Mouse (Mus musculus) midbrain, embryonic 15.5 days (tissue): ENCODE results near the gene Arid1b. TPM values are rescaled to one million over a fixed set of nuclear protein-coding genes. Genes with fewer than 3 reads are reported as not detected.

Experiments
- ATAC-seq: fragments of 200-750 bp; cut with Nextera tagmentation; replicated peaks from 2 replicates; pipeline ENCODE4 v1.8.0; 2017; ENCODE audit warnings: moderate TSS enrichment
- H3K27ac ChIP-seq: fragments of 300-500 bp; sonication (generic); 2 replicates; pipeline ENCODE4 v1.5.1; 2015; ENCODE audit warnings: mild to moderate bottlenecking, inconsistent platforms
- H3K27me3 ChIP-seq: fragments of 300-500 bp; sonication (generic); replicated peaks from 2 replicates; pipeline ENCODE4 v1.6.1; 2015; ENCODE audit warnings: inconsistent platforms
- H3K36me3 ChIP-seq: fragments of 300-500 bp; sonication (generic); replicated peaks from 2 replicates; pipeline ENCODE4 v1.6.1; 2015; ENCODE audit warnings: inconsistent platforms
- H3K4me1 ChIP-seq: fragments of 300-500 bp; sonication (generic); 2 replicates; pipeline ENCODE4 v1.6.1; 2015; ENCODE audit warnings: inconsistent platforms
- H3K4me2 ChIP-seq: fragments of 300-500 bp; sonication (generic); 2 replicates; pipeline ENCODE4 v1.6.1; 2015; ENCODE audit warnings: inconsistent platforms, mild to moderate bottlenecking, moderate library complexity
- H3K4me3 ChIP-seq: fragments of 300-500 bp; sonication (generic); 2 replicates; pipeline ENCODE4 v1.5.1; 2015; ENCODE audit warnings: mild to moderate bottlenecking, inconsistent platforms
- H3K9ac ChIP-seq: fragments of 300-500 bp; sonication (generic); 2 replicates; pipeline ENCODE4 v1.6.1; 2015; ENCODE audit warnings: mild to moderate bottlenecking, inconsistent platforms
- H3K9me3 ChIP-seq: fragments of 300-500 bp; sonication (generic); 2 replicates; pipeline ENCODE4 v1.6.1; 2016; ENCODE audit warnings: inconsistent platforms
- WGBS: fragments of 180-500 bp; shearing (Covaris S2); methylation state at CpG from one replicate; pipeline ENCODE4 v1.1.7; 2015; ENCODE audit warnings: mixed read lengths; 5-methylcytosine and 5-hydroxymethylcytosine counted together
- polyA plus RNA-seq: library from polyadenylated mRNA; unstranded; fragments of >200 nt; fragmentation: Nextera tagmentation; extraction: Ambion mirVana; gene quantifications from 2 replicates; pipeline ENCODE4 v1.2.1, GENCODE M21; 2015

Arid1b gene
- polyA plus RNA-seq, 1 experiment from 2014 or later, result 16.5 TPM

DNA sequence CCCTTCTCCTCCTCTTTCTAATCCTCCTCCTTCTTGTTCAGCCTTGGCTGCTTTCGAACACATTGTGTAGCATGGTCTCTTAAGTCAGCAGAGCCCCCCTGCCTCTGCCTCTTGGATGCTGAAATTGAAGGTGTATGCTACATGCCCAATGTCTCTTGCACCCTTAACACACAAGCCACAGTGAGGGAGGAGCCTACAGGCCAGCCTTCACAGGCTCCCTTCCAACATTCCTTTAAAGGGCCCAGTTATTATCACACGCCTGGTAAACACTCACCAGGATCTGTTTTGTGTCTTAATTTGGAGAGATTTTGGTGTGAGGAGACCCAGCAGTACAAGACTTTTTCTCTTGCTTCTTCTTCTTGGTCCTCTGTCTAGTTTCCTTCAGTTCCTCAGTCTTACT lies 122.9 kb downstream of the Arid1b start:
- no peaks in the 10 kb centered on the region for H3K36me3 ChIP-seq
- H3K4me1 ChIP-seq, result peaks cover 29% of the 10 kb centered on the region
- H3K27ac ChIP-seq, result no peak overlapping the region
- no peak overlapping the region for H3K9ac ChIP-seq
- WGBS, result 57% methylated on average over 2 of the region's 2 CpGs
- H3K4me3 ChIP-seq, result no peak overlapping the region
- no peak overlapping the region for H3K4me2 ChIP-seq
- no peaks in the 10 kb centered on the region for H3K9me3 ChIP-seq
- H3K27me3 ChIP-seq, result no peaks in the 10 kb centered on the region
- no peak for ATAC-seq

GRCm38 (mm10) chr17:5118171-5118570 lies 124.0 kb downstream of the Arid1b start:
- 95% methylated on average over 4 of the region's 4 CpGs for WGBS
- H3K9me3 ChIP-seq, result no peaks in the 10 kb centered on the region
- ATAC-seq, result no peak

DNA sequence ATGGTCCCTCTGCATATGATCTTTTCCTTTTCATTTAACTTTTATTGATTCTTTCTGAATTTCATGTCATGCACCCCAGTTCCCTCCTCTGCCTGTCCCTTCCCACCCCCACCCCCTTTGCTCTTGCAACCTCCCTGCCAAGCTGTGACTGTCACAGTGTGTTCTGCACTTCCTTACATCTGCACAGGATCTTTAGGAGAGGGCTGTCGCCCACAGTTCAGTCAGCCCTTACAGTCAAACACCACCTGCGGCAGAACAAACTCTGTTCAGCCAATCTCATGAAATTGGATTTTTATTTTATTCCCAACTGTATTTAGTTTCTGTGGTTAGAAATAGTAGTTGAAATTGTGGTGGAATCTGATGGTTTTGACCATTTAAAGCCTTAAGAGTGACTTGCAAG lies 130.5 kb downstream of the Arid1b start:
- ATAC-seq, result no peak
- H3K4me3 ChIP-seq, result no peak overlapping the region
- 57% methylated on average over 2 of the region's 2 CpGs for WGBS
- no peak overlapping the region for H3K4me2 ChIP-seq
- H3K9ac ChIP-seq, result no peak overlapping the region
- no peaks in the 10 kb centered on the region for H3K9me3 ChIP-seq
- no peak overlapping the region for H3K27ac ChIP-seq
- no peaks in the 10 kb centered on the region for H3K27me3 ChIP-seq
- H3K4me1 ChIP-seq, result peaks cover 43% of the 10 kb centered on the region
- H3K36me3 ChIP-seq, result no peaks in the 10 kb centered on the region

More at GRCm38 (mm10) chr17:5118171-5118570, 124.0 kb downstream of the Arid1b start:
- Histone ChIP-seq H3K27me3 (no peaks in the 10 kb centered on the region), H3K36me3 (no peaks in the 10 kb centered on the region), H3K9ac (no peak overlapping the region), H3K27ac (no peak overlapping the region), H3K4me2 (no peak overlapping the region), H3K4me3 (no peak overlapping the region), H3K4me1 (peaks cover 32% of the 10 kb centered on the region)

DNA sequence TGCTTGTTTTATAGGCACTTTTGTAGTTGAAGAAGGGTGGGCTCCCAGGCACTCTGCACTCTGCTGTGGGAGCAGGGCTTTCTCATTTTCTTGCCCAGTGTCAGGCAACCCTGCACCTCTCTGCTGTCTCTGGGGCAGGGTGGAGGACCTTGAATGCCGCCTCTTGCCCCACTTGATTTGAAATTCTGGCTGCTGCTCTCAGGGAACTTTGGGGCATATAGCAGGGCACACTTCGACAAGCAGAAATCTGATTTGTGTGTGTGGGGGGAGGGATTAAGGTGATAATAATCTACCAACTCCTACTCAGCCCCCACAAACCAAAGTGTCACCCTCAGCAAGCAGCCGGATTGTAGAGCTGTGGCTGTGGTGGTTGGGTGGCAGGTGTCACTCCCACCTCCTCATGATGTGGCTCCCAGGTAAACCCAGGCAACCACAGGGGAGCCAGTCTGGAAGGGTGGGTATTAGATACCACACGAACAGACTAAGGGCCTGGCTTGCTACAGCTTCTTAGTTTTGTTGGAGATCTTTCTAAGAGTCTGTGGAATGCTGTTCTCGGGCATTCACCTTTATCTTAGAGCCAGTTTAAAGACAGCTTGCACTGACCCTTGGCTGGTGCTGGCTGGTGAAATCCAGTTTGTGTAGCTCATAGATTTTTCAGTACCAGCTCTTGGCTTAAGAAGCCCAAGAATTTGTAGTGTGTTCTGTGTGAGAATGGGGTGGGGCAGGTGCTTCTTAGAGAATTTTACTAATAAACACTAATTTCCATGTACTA lies 131.1 kb downstream of the Arid1b start:
- no peak overlapping the region for H3K4me3 ChIP-seq
- 69% methylated on average over 5 of the region's 5 CpGs for WGBS
- no peaks in the 10 kb centered on the region for H3K27me3 ChIP-seq
- H3K9me3 ChIP-seq, result no peaks in the 10 kb centered on the region
- H3K4me2 ChIP-seq, result no peak overlapping the region
- no peak overlapping the region for H3K27ac ChIP-seq
- no peaks in the 10 kb centered on the region for H3K36me3 ChIP-seq
- H3K9ac ChIP-seq, result no peak overlapping the region
- ATAC-seq, result no peak
- H3K4me1 ChIP-seq, result peaks cover 38% of the 10 kb centered on the region

- Histone ChIP-seq H3K36me3 (no peaks in the 10 kb centered on the region), H3K4me3 (no peak overlapping the region), H3K4me1 (peaks cover 30% of the 10 kb centered on the region), H3K4me2 (no peak overlapping the region), H3K27ac (no peak overlapping the region), H3K9ac (no peak overlapping the region), H3K9me3 (no peaks in the 10 kb centered on the region), H3K27me3 (no peaks in the 10 kb centered on the region)
- no peak for ATAC-seq
- WGBS, result 84% methylated on average over 5 of the region's 5 CpGs
Measured at GRCm38 (mm10) chr17:5125856-5126806, 132.0 kb downstream of the Arid1b start.

DNA sequence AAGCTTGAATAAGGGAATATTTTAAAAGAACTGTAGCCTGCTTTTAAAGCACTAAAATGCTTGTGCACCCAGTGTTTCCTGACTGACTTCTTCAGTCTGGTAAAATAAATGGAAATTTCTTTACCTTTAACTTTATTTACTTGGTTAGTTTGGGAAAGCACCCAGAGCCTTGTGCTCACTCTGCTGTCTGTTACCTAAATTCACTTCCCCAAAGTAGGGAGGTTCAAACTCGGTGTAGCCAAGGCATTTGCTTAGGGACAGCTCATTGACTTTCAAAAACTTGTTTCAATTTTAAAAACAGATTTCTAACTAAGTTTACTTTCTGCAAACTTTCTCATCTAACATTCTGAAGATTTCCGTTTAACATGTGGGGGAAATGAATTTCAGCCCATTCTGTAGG lies 135.5 kb downstream of the Arid1b start:
- 85% methylated on average over 2 of the region's 2 CpGs for WGBS
- Histone ChIP-seq H3K4me3 (no peak overlapping the region), H3K4me2 (no peak overlapping the region), H3K27me3 (no peaks in the 10 kb centered on the region), H3K36me3 (no peaks in the 10 kb centered on the region), H3K4me1 (peaks cover 22% of the 10 kb centered on the region), H3K9me3 (no peaks in the 10 kb centered on the region), H3K9ac (no peak overlapping the region), H3K27ac (no peak overlapping the region)
- ATAC-seq, result no peak

GRCm38 (mm10) chr17:5130116-5130515 lies 136.0 kb downstream of the Arid1b start:
- WGBS, result 91% methylated on average over 4 of the region's 4 CpGs
- Histone ChIP-seq H3K4me2 (no peak overlapping the region), H3K36me3 (no peaks in the 10 kb centered on the region)

GRCm38 (mm10) chr17:5131706-5132105 lies 137.6 kb downstream of the Arid1b start:
- Histone ChIP-seq H3K9ac (no peak overlapping the region), H3K27ac (no peak overlapping the region), H3K9me3 (no peaks in the 10 kb centered on the region), H3K27me3 (no peaks in the 10 kb centered on the region), H3K4me3 (no peak overlapping the region), H3K4me2 (no peak overlapping the region), H3K4me1 (peaks cover 13% of the 10 kb centered on the region; the same call in 1 of the 2 replicates), H3K36me3 (no peaks in the 10 kb centered on the region)
- ATAC-seq, result no peak
- 95% methylated on average over 6 of the region's 6 CpGs for WGBS

More at GRCm38 (mm10) chr17:5130116-5130515, 136.0 kb downstream of the Arid1b start:
- no peaks in the 10 kb centered on the region for H3K9me3 ChIP-seq
- H3K27ac ChIP-seq, result no peak overlapping the region
- no peak overlapping the region for H3K9ac ChIP-seq
- no peak overlapping the region for H3K4me3 ChIP-seq
- no peak for ATAC-seq
- H3K27me3 ChIP-seq, result no peaks in the 10 kb centered on the region
- H3K4me1 ChIP-seq, result peaks cover 18% of the 10 kb centered on the region

DNA sequence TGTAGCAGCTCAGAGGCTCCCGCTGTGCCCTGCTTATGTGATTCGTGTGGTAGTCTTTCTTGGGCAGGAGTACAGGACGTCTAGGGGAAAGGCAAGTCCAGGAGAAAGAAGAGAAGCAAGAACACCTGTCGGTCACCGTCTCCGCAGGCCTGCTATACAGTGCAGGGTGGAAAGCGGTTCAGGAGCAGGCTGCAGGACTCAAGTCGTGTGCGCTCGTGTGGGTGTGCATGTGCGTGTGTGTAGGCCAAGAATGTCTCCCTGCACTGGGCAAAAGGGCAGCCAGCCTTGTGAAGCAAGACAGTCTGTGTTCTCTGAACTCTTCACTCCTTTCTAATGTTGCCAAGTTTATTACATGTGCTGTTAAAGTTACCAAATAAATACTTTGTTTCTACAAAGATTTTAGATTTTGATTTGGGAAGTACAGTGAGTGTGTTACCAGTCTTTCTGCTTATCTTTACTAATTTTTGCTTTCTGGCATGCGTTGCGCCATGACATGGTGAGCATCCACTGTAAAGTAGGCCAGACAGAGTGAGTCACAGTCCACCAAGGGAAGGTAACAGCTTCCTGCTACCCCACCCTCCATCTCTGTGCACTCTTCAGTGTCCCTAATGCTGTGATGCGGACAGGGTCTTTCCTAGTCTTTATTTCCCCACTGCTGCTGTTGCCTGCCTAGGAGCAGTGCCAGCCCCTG lies 138.3 kb downstream of the Arid1b start:
- no peak overlapping the region for H3K27ac ChIP-seq
- H3K9me3 ChIP-seq, result no peaks in the 10 kb centered on the region
- no peak overlapping the region for H3K4me2 ChIP-seq
- H3K36me3 ChIP-seq, result no peaks in the 10 kb centered on the region
- no peak for ATAC-seq
- 86% methylated on average over 14 of the region's 14 CpGs for WGBS
- peaks cover 8% of the 10 kb centered on the region; the same call in 1 of the 2 replicates for H3K4me1 ChIP-seq
- no peak overlapping the region for H3K4me3 ChIP-seq
- H3K9ac ChIP-seq, result no peak overlapping the region
- no peaks in the 10 kb centered on the region for H3K27me3 ChIP-seq

DNA sequence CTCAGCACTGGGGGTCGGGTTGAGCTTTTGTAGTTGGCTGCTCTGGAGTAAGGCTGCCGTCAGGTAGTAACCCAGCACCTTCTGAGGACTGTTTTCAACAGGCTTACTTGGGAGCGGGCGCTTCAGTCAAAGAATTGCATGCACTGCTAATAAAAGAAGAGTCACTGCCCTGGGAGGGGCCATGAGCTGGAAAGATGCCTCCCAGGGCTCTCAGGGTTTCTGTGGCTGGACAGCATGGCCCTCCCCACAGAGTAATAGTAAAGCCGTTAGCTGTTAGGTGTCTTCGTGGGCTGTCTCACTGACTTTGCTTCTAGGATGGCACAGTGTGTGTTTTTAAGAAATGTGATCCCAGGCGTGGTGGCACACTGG lies 138.8 kb downstream of the Arid1b start:
- Histone ChIP-seq H3K27me3 (no peaks in the 10 kb centered on the region), H3K4me2 (no peak overlapping the region)

GRCm38 (mm10) chr17:5133831-5134230 lies 139.7 kb downstream of the Arid1b start:
- no peak overlapping the region for H3K9ac ChIP-seq
- no peaks in the 10 kb centered on the region for H3K27me3 ChIP-seq
- H3K36me3 ChIP-seq, result no peaks in the 10 kb centered on the region
- 72% methylated on average over 8 of the region's 8 CpGs for WGBS
- H3K27ac ChIP-seq, result 0 out of 2 replicates have a peak overlapping the region, but pooled peaks have one; percentile 13
- ATAC-seq, result no peak
- no peak overlapping the region for H3K4me2 ChIP-seq
- H3K4me1 ChIP-seq, result peaks cover 21% of the 10 kb centered on the region
- no peaks in the 10 kb centered on the region for H3K9me3 ChIP-seq
- H3K4me3 ChIP-seq, result no peak overlapping the region

More for the DNA sequence above, 138.8 kb downstream of the Arid1b start:
- Histone ChIP-seq H3K4me3 (no peak overlapping the region), H3K27ac (no peak overlapping the region), H3K4me1 (peaks cover 12% of the 10 kb centered on the region), H3K36me3 (no peaks in the 10 kb centered on the region), H3K9ac (no peak overlapping the region), H3K9me3 (no peaks in the 10 kb centered on the region)
- WGBS, result 89% methylated on average over 7 of the region's 7 CpGs
- no peak for ATAC-seq

DNA sequence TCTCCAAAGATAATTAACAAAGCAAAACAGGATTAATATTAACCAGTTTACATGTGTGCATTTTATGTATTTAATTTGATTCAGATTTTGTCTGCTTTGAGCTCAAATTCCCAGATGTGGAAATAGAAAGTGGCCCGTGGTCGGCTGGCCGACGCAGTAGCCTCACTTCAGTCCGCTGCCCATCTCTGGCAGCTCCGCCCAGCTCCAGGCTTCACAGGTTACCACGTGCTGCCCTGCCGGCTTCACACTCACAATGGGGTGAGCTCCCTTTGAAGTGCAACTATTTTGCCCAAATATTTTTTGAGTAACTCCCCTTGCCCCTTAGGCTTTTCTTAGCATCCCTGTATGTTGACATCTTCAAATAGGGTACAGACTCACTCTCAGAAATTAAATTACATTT lies 140.1 kb downstream of the Arid1b start:
- no peak overlapping the region for H3K4me3 ChIP-seq
- H3K27ac ChIP-seq, result no peak overlapping the region
- H3K4me1 ChIP-seq, result peaks cover 25% of the 10 kb centered on the region
- no peak for ATAC-seq
- H3K4me2 ChIP-seq, result no peak overlapping the region
- H3K9ac ChIP-seq, result no peak overlapping the region
- whole genome bisulfite sequencing, result 63% methylated on average over 8 of the region's 8 CpGs
- H3K9me3 ChIP-seq, result no peaks in the 10 kb centered on the region
- H3K27me3 ChIP-seq, result no peaks in the 10 kb centered on the region
- no peaks in the 10 kb centered on the region for H3K36me3 ChIP-seq
